Mouse (Mus musculus) T-cell, adult 2 months (primary cell): ENCODE results near the gene Mrrf.
"Not testable (repeated sequence)": the region's sequence is repeated elsewhere in the genome, so short reads cannot be mapped to it uniquely, and the experiment has no call there.

Experiments
- DNase-seq: peaks from one replicate; pipeline ENCODE4 v3.0.0; 2022; ENCODE audit warnings: low spot score

The Mrrf gene

DNA sequence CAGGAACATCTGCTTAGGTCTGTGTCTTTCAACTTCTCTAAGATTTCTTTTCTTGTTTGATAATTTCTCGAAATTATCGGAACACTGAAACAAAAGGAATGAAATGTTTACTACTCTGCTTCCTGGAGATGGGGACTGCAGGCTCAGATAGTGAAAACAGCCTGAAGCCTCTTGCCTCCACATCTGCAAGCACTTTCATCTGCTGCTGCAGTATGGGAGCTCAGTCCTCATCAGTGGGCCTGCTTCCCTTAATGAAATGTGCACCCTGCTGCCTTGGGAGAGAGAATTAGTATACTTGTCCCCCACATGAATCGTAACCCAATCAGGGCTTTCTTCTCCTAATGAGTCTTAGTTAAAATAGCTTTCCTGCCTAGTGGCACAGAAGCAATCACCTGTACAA lies 7.1 kb upstream of the Mrrf start:
- DNase-seq = no peak

GRCm38 (mm10) chr2:36135887-36136286 lies 302 bp upstream of the Mrrf start:
- no peak for DNase-seq

DNA sequence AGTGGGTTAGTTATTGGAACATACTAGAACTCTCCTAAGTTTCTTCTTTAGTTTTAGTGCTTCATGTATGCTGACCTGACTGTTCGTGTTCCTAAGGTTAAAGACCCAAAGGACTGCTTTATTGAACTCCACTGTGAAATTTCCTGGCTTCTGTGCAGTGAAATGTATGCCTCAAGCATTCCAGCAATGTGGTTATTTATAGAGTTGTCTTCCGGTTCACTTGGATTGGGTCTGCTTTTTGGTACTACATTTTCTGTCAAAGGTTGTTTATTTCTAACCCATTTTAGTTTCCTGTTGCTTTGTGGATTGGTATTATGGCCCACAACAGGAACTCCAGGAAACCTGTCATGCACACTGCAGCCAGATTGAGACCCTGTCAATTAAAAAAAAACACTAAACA lies 2.9 kb downstream of the Mrrf start:
- no peak for DNase-seq

GRCm38 (mm10) chr2:36148876-36149365 lies 12.7 kb downstream of the Mrrf start:
- no peak for DNase-seq

GRCm38 (mm10) chr2:36152401-36152800 lies 16.2 kb downstream of the Mrrf start:
- DNase-seq = not testable (repeated sequence)

GRCm38 (mm10) chr2:36157461-36157860 lies 21.3 kb downstream of the Mrrf start:
- DNase-seq = peak; percentile 26

GRCm38 (mm10) chr2:36159336-36159735 lies 23.1 kb downstream of the Mrrf start:
- DNase-seq = no peak

GRCm38 (mm10) chr2:36167990-36168618 lies 31.9 kb downstream of the Mrrf start:
- DNase-seq = no peak

- no peak for DNase-seq
Measured at GRCm38 (mm10) chr2:36169176-36169575, 33.0 kb downstream of the Mrrf start.

- DNase-seq = no peak
Measured at GRCm38 (mm10) chr2:36172136-36172535, 35.9 kb downstream of the Mrrf start.

- DNase-seq = no peak
Measured at GRCm38 (mm10) chr2:36172574-36172973, 36.4 kb downstream of the Mrrf start.

DNA sequence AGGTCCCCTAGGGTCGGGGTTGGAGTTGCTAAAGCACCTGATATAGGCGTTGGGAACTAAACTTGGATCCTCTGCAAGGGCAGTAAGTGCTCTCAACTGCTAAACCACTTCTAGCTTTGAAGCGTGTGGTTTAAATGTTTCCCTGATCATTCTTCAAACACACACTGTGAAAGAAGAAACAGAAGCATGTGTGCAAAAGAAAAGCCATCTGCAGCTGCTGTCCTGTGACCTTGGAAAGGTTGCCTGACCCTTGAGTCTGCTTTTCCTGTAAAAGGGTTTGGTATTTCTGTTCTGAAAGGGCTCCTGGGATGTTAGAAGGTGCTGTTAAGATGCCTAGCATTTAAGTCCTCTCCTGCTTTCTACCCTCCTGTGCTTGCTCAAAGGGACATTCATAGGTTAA lies 43.3 kb downstream of the Mrrf start:
- no peak for DNase-seq

- not testable (repeated sequence) for DNase-seq
Measured at GRCm38 (mm10) chr2:36181587-36182368, 45.6 kb downstream of the Mrrf start.

DNA sequence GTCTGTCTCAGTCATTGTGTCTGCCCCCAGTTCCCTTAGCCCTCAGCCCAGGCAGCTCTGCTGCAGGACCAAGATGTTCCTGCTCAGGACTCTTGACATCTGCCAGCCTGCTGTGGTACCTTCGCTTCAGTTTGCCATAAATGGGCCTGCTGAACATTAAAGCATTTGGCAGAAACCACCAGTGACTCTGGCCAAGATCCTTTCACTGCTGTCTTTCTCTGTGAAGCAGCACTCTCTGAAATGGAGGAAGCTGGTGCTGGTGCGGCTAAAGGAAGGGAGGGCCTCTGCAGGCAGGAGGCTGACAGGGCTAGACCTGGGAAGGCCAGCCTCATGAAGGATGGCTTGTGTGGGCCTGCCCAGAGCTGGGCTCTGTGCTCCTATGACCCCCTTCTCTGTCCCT lies 47.1 kb downstream of the Mrrf start:
- no peak for DNase-seq

GRCm38 (mm10) chr2:36184192-36184591 lies 48.0 kb downstream of the Mrrf start:
- no peak for DNase-seq

- no peak for DNase-seq
Measured at GRCm38 (mm10) chr2:36184876-36185275, 48.7 kb downstream of the Mrrf start.

DNA sequence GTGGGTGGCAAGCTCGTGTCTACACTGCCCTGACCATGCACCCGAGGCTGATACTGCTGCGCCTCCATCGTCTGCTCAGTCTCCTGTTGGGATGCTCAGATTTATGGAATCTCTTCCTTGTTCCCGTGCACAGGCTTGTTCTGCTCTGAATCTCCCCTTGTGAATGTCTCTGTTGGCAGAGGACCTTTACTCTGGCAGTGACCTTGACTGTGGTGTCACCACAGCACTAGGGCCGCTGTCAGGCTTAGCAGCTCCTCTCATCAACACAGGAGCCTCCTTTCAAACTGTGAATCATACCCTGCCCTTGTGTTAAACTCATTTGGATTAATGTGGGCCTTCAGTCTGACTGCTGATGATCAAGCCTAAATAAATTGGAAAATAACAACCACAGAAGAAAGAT lies 53.0 kb downstream of the Mrrf start:
- not testable (repeated sequence) for DNase-seq

GRCm38 (mm10) chr2:36191098-36191941 lies 55.1 kb downstream of the Mrrf start:
- no peak for DNase-seq

DNA sequence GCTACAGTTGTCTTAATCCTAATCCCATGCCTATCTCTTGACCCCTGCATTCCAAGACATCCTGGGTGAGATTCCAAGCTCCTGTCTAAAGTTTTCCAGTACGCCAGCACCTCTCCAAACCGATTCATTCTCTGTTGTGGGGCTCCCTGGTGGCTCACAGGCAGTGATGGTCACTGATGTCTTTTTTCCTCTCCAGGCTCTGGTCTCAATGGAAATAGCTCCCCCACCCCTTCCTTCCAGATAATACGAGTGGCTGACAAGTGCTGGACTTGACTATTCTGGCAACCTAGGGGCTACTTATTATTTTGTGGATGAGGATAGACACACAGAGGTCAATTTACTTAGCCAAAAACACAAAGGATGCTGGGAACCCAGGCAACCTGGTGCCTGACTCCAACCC lies 60.8 kb downstream of the Mrrf start:
- DNase-seq = no peak

- no peak for DNase-seq
Measured at GRCm38 (mm10) chr2:36197919-36198881, 62.0 kb downstream of the Mrrf start.

- DNase-seq = no peak
Measured at GRCm38 (mm10) chr2:36198882-36199262, 62.7 kb downstream of the Mrrf start.
